Mouse (Mus musculus) forebrain, embryonic 16.5 days (tissue): ENCODE data around the gene 4933414I15Rik. TPM values are rescaled to one million over a fixed set of nuclear protein-coding genes. Genes with fewer than 3 reads are reported as not detected.

ENCODE experiments used
- ATAC-seq: fragments of 200-750 bp; cut with Nextera tagmentation; 2 replicates; pipeline ENCODE4 v1.8.0; 2017; ENCODE audit warnings: mild to moderate bottlenecking, moderate library complexity
- H3K27ac ChIP-seq: fragments of 300-500 bp; sonication (generic); 2 replicates; pipeline ENCODE4 v1.5.1; 2014; ENCODE audit warnings: low read length, control low read depth
- H3K27me3 ChIP-seq: fragments of 300-500 bp; sonication (generic); replicated peaks from 2 replicates; pipeline ENCODE4 v1.6.1; 2014; ENCODE audit warnings: low read length; ENCODE audit not compliant: control insufficient read depth, insufficient read depth
- H3K36me3 ChIP-seq: fragments of 300-500 bp; sonication (generic); 2 replicates; pipeline ENCODE4 v1.6.1; 2014; ENCODE audit not compliant: control insufficient read depth, insufficient read depth
- H3K4me1 ChIP-seq: fragments of 300-500 bp; sonication (generic); replicated peaks from 2 replicates; pipeline ENCODE4 v1.6.1; 2014; ENCODE audit warnings: low read length; ENCODE audit not compliant: control insufficient read depth, insufficient read depth
- H3K4me2 ChIP-seq: fragments of 300-500 bp; sonication (generic); 2 replicates; pipeline ENCODE4 v1.6.1; 2014; ENCODE audit warnings: mild to moderate bottlenecking, low read length, control low read depth
- H3K4me3 ChIP-seq: fragments of 300-500 bp; sonication (generic); replicated peaks from 2 replicates; pipeline ENCODE4 v1.5.1; 2014; ENCODE audit warnings: mild to moderate bottlenecking, low read length, control low read depth
- H3K9ac ChIP-seq: fragments of 300-500 bp; sonication (generic); replicated peaks from 2 replicates; pipeline ENCODE4 v1.6.1; 2014; ENCODE audit warnings: low read depth, low read length, control low read depth
- H3K9me3 ChIP-seq: fragments of 300-500 bp; sonication (generic); 2 replicates; pipeline ENCODE4 v1.6.1; 2016; ENCODE audit warnings: low read length; ENCODE audit not compliant: control insufficient read depth
- WGBS: fragments of 180-500 bp; shearing (Covaris S2); extraction: QIAGEN DNeasy Blood & Tissue Kit; methylation state at CpG from one replicate; pipeline ENCODE4 v1.1.7; 2014; 5-methylcytosine and 5-hydroxymethylcytosine counted together
- polyA plus RNA-seq: library from polyadenylated mRNA; unstranded; fragments of >200 nt; fragmentation: Nextera tagmentation; extraction: Ambion mirVana; gene quantifications from 2 replicates; pipeline ENCODE4 v1.2.1, GENCODE M21; 2015

The 4933414I15Rik gene
- not detected in 2 replicates for polyA plus RNA-seq

DNA sequence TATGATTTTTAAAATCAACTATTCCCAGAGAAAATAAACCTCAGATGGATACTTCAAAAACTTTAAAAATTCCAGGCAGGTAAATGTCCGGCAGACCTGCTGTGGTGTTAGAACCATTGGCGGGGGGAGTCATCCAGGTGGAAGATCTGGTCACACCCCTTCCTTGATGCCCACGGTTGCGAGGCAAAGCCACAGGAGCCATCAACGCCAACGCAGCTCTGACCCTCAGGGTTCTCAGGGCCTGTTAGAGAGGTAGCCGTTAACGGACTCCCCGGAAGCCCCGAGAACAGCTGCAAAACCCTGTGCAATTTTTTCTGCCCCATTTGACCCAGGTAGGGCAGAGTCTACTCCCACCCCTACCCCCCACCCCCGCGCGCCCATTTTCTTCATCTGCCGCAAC is at the start of gene 4933414I15Rik:
Gene 4933414I15Rik, minus strand, starts transcription at position 260 of the 400 bp plus-strand sequence.
- H3K4me2 ChIP-seq, result no peak within 1 kb of the TSS
- WGBS, result 82% methylated on average over 14 of the region's 14 CpGs
- no peak for ATAC-seq

DNA sequence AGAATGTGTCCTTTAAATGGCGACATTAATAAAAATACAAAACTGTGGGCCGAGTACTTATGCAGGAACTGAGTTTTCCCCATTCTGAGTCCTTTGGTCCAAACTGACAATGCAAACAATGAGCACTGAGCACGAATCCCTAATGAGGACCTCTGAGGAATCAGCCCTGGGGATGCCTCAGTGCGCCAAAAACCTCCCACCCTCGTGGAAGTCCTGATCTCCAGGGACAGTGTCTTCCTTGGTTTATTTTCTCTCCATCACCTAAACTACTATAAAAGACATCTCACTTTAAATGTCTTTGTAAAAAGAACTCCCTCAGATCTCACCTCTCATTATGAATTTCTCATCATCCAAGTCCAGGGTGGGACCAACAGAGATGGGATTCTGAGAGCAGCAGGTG is 38.1 kb upstream of the 4933414I15Rik start, which contains the start of gene Olfr1377:
Gene Olfr1377, plus strand, starts transcription at position 301 of the 400 bp plus-strand sequence.
- H3K4me1 ChIP-seq, result no peaks in the 10 kb centered on the region
- no peaks in the 10 kb centered on the region for H3K27me3 ChIP-seq
- H3K4me3 ChIP-seq, result no peak within 1 kb of the TSS
- no peaks in the 10 kb centered on the region for H3K9me3 ChIP-seq
- WGBS, result 56% methylated on average over 5 of the region's 5 CpGs
- no peak within 1 kb of the TSS for H3K9ac ChIP-seq
- no peaks in the 10 kb centered on the region for H3K36me3 ChIP-seq
- no peak for ATAC-seq
- no peak within 1 kb of the TSS for H3K27ac ChIP-seq
- H3K4me2 ChIP-seq, result no peak within 1 kb of the TSS

More for the DNA sequence above, at the start of gene 4933414I15Rik:
- Histone ChIP-seq H3K27ac (no peak within 1 kb of the TSS), H3K4me1 (no peaks in the 10 kb centered on the region), H3K9me3 (no peaks in the 10 kb centered on the region), H3K36me3 (no peaks in the 10 kb centered on the region), H3K9ac (no peak within 1 kb of the TSS), H3K27me3 (no peaks in the 10 kb centered on the region; the same call in 1 of the 2 replicates), H3K4me3 (no peak within 1 kb of the TSS)

DNA sequence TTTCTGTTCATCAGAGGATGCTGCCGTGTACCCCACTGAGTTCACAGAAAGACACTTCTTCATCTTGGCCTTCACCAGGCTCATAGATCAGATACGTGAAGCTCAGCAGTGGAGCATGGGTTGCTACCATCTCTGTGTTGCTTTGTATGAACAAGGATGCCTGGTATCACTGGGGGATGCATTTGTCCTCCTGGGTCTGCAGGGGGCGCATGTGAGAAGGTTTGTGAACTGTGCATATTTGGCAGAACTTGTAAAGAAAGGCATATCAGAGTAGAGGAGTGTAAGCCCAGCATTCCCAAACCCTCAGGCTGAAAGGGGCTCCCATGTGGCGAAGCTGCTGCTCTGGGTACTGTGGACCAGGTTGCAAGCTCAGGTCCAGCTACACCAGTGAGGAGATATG is 33.7 kb upstream of the 4933414I15Rik start:
- Histone ChIP-seq H3K9ac (no peak overlapping the region), H3K27ac (no peak overlapping the region), H3K27me3 (no peaks in the 10 kb centered on the region), H3K9me3 (no peaks in the 10 kb centered on the region), H3K4me1 (no peaks in the 10 kb centered on the region), H3K4me3 (no peak overlapping the region), H3K36me3 (no peaks in the 10 kb centered on the region), H3K4me2 (no peak overlapping the region)
- WGBS, result 66% methylated on average over 4 of the region's 4 CpGs
- no peak for ATAC-seq

DNA sequence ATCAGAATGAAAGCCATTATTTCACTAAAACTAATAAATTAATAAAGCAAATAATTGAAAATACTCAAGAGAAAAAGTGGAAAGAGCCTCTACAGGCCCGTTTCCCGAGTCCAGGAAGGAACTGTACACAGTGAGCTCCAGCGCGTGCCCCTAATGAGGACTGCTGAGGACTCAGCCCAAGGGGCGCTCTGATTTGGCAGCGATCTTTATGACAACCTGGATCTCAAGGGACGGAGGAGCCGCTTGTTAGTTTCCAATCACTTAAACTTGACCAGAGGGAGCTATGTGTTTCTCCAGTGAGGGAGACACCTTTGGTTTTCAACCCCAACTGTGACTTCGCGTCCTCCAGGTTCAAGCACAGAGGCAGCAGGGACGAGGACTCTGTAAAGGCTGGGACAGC is 22.7 kb upstream of the 4933414I15Rik start, which contains the start of gene Olfr1378:
Gene Olfr1378, plus strand, starts transcription at position 301 of the 400 bp plus-strand sequence.
- Histone ChIP-seq H3K36me3 (no peaks in the 10 kb centered on the region), H3K4me2 (no peak within 1 kb of the TSS), H3K4me3 (no peak within 1 kb of the TSS), H3K27ac (no peak within 1 kb of the TSS), H3K9ac (no peak within 1 kb of the TSS), H3K9me3 (no peaks in the 10 kb centered on the region), H3K27me3 (no peaks in the 10 kb centered on the region), H3K4me1 (no peaks in the 10 kb centered on the region)
- WGBS, result 87% methylated on average over 11 of the region's 11 CpGs
- ATAC-seq, result no peak

- ATAC-seq, result no peak
- H3K4me2 ChIP-seq, result no peak overlapping the region
- H3K27ac ChIP-seq, result no peak overlapping the region
- no peaks in the 10 kb centered on the region for H3K4me1 ChIP-seq
- 84% methylated on average over 2 of the region's 2 CpGs for WGBS
- no peak overlapping the region for H3K4me3 ChIP-seq
- no peak overlapping the region for H3K9ac ChIP-seq
- H3K9me3 ChIP-seq, result no peaks in the 10 kb centered on the region
- H3K36me3 ChIP-seq, result no peaks in the 10 kb centered on the region
- no peaks in the 10 kb centered on the region for H3K27me3 ChIP-seq
Measured at GRCm38 (mm10) chr11:50964886-50965285, 21.3 kb upstream of the 4933414I15Rik start.

- H3K4me1 ChIP-seq, result no peaks in the 10 kb centered on the region
- 57% methylated on average over 6 of the region's 6 CpGs for WGBS
Measured at GRCm38 (mm10) chr11:50953665-50954064, 10.1 kb upstream of the 4933414I15Rik start, which contains the start of gene Prop1. TSS of gene Prop1 (minus strand) at chr11:50953765.

GRCm38 (mm10) chr11:50952290-50952689 is 8.7 kb upstream of the 4933414I15Rik start:
- no peak for ATAC-seq
- Histone ChIP-seq H3K36me3 (no peaks in the 10 kb centered on the region), H3K9ac (no peak overlapping the region), H3K9me3 (no peaks in the 10 kb centered on the region), H3K4me2 (no peak overlapping the region), H3K27me3 (no peaks in the 10 kb centered on the region), H3K27ac (no peak overlapping the region), H3K4me3 (no peak overlapping the region), H3K4me1 (no peaks in the 10 kb centered on the region)
- 77% methylated on average over 14 of the region's 14 CpGs for WGBS

More at GRCm38 (mm10) chr11:50953665-50954064, 10.1 kb upstream of the 4933414I15Rik start, which contains the start of gene Prop1:
- no peak within 1 kb of the TSS for H3K27ac ChIP-seq
- no peaks in the 10 kb centered on the region for H3K27me3 ChIP-seq
- H3K9me3 ChIP-seq, result no peaks in the 10 kb centered on the region
- no peak for ATAC-seq
- H3K9ac ChIP-seq, result no peak within 1 kb of the TSS
- no peak within 1 kb of the TSS for H3K4me3 ChIP-seq
- no peaks in the 10 kb centered on the region for H3K36me3 ChIP-seq
- no peak within 1 kb of the TSS for H3K4me2 ChIP-seq

DNA sequence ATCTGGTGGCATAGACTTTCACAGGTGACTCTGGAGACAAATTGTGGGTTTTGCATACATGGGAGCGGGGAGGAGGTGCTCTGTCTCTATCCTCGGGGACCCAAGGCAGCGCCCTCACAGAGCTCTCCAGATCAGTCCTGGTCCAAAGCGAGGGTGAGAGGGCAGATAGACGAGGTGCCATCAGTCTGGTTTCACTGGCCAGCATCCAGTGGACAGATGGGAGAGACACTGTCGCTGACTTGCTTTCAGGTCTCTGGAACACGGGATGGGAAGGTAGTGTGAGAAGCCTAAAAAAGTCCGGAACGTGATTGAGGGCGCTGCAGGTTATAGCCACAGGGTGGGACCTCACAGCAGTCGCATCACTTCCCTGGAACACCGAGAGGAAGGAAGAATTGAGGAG is 1.2 kb downstream of the 4933414I15Rik start:
- H3K36me3 ChIP-seq, result no peaks in the 10 kb centered on the region
- no peaks in the 10 kb centered on the region for H3K4me1 ChIP-seq
- H3K27ac ChIP-seq, result no peak overlapping the region
- H3K9ac ChIP-seq, result no peak overlapping the region
- no peak overlapping the region for H3K4me3 ChIP-seq
- no peak overlapping the region for H3K4me2 ChIP-seq
- ATAC-seq, result no peak
- H3K27me3 ChIP-seq, result no peaks in the 10 kb centered on the region; the same call in 1 of the 2 replicates
- no peaks in the 10 kb centered on the region for H3K9me3 ChIP-seq
- 78% methylated on average over 12 of the region's 12 CpGs for WGBS

DNA sequence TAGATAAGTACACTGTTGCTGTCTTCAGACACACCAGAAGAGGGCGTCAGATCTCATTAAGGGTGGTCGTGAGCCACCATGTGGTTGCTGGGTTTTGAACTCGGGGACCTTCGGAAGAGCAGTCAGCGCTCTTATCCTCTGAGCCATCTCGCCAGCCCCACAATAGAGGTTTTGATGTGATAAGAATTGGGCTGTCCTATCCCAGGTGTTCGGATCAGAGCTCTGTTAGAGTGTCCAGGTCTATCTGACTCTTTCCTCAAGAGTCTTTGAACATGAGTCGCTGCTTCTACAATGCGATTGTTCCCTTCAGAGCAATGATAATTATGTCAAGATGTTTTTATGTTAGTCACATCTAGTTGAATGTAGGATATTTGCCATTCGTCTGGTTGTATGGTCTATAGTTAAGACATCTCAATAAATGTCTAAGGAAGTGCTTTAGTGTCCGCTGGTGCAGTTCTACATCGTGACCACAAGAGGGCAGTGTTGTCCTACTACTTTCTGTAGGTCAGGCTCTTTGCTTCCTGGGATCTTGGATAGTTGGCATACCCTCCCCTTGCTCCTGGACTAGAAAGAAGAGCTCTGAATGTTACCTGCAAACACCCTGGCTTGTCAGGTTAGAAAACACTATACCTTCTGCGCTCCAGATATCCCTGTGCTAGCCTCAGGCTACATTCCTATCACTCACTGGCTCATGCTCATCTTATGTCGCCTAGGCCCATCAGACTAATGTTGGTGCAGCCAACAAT is 3.8 kb downstream of the 4933414I15Rik start:
- Histone ChIP-seq H3K4me3 (no peak overlapping the region), H3K27ac (no peak overlapping the region), H3K27me3 (no peaks in the 10 kb centered on the region; the same call in 1 of the 2 replicates), H3K9ac (no peak overlapping the region), H3K4me2 (no peak overlapping the region), H3K4me1 (no peaks in the 10 kb centered on the region), H3K9me3 (no peaks in the 10 kb centered on the region), H3K36me3 (no peaks in the 10 kb centered on the region)
- WGBS, result 34% methylated on average over 14 of the region's 14 CpGs
- ATAC-seq, result peak; percentile 58; the same call in 1 of the 2 replicates
